8 mouse cellular contexts compared by ENCODE assay signal in genomic region chr5:3341111-3341911, GRCm38 (mm10). TPM values are rescaled to one million over a fixed set of nuclear protein-coding genes. Genes with fewer than 3 reads are reported as not detected.
DNase-seq lines count a peak whose midpoint lies in the region; ATAC-seq and TF ChIP-seq lines count a peak whose summit lies in the region.

Gene Cdk6 (plus strand): TSS chr5:3341485.

- H3K4me3 ChIP-seq in CH12.LX (replicated peaks in 1 of 3; ENCODE audit: low read depth in 2 of 3, low read length in 2 of 3, poor library complexity in 1 of 3): peak within 1 kb of the TSS; percentile 59 to 100 (median 71)
- peak within 1 kb of the TSS; percentile 56 for H3K4me3 ChIP-seq in forebrain, embryonic 14.5 days (ENCODE audit: low read depth, low read length)
- H3K4me3 ChIP-seq in lung, postnatal 0 days (ENCODE audit: low read depth, low read length): peak within 1 kb of the TSS; percentile 75

- peak within 1 kb of the TSS; percentile 64 for H3K4me2 ChIP-seq in CH12.LX (ENCODE audit: insufficient read depth, low read depth, poor library complexity, severe bottlenecking)
- peak within 1 kb of the TSS; percentile 96 for H3K4me2 ChIP-seq in forebrain, embryonic 14.5 days (ENCODE audit: low read length)
- H3K4me2 ChIP-seq in lung, postnatal 0 days (replicated peaks; ENCODE audit: low read depth, low read length): peak within 1 kb of the TSS; percentile 98

- H3K27ac ChIP-seq in CH12.LX (ENCODE audit: insufficient read depth, low read depth): peak within 1 kb of the TSS; percentile 97
- H3K27ac ChIP-seq in forebrain, embryonic 14.5 days (ENCODE audit: low read depth, low read length): peak within 1 kb of the TSS; percentile 48; the same call in 1 of the 2 replicates
- H3K27ac ChIP-seq in lung, postnatal 0 days (ENCODE audit: low read length): peak within 1 kb of the TSS; percentile 79

- H3K9ac ChIP-seq in CH12.LX (ENCODE audit: insufficient read depth, low read depth): peak within 1 kb of the TSS; percentile 95
- peak within 1 kb of the TSS; percentile 69 for H3K9ac ChIP-seq in forebrain, embryonic 14.5 days (ENCODE audit: low read length)
- peak within 1 kb of the TSS; percentile 76 for H3K9ac ChIP-seq in lung, postnatal 0 days (replicated peaks; ENCODE audit: low read depth)

- ATAC-seq in forebrain, embryonic 14.5 days: peak; percentile 21
- ATAC-seq in lung, postnatal 0 days: peak; percentile 22

- H3K9me3 ChIP-seq in CH12.LX (replicated peaks; ENCODE audit: low read length): no peaks in the 10 kb centered on the region
- H3K9me3 ChIP-seq in forebrain, embryonic 14.5 days (replicated peaks; ENCODE audit: control insufficient read depth, low read length): no peaks in the 10 kb centered on the region
- H3K9me3 ChIP-seq in lung, postnatal 0 days (ENCODE audit: low read length): no peaks in the 10 kb centered on the region

- no peaks in the 10 kb centered on the region for H3K36me3 ChIP-seq in CH12.LX (replicated peaks in 1 of 2; ENCODE audit: control insufficient read depth in 1 of 2, insufficient read depth in 1 of 2, low read length in 1 of 2)
- no peaks in the 10 kb centered on the region for H3K36me3 ChIP-seq in forebrain, embryonic 14.5 days (ENCODE audit: control insufficient read depth, insufficient read depth, low read length)
- H3K36me3 ChIP-seq in lung, postnatal 0 days (ENCODE audit: insufficient read depth, low read length): no peaks in the 10 kb centered on the region

- dilution Hi-C loops in CH12.LX (cut with MboI; ENCODE audit: extremely low pct_ligation_motif_present, extremely low pct_unique_long_range_greater_than_20kb, low sequenced_read_pairs): no loop called here

- intact Hi-C loops in heart, postnatal 25 days (cut with DNase I): loop anchor here (5.0 to 10.0 kb wide), 3 partner anchors 41 to 189 kb away; no protein-coding TSS in a partner anchor

- H3K27me3 ChIP-seq in CH12.LX (replicated peaks): no peaks in the 10 kb centered on the region
- no peaks in the 10 kb centered on the region for H3K27me3 ChIP-seq in forebrain, embryonic 14.5 days (replicated peaks; ENCODE audit: control insufficient read depth, insufficient read depth, low read length)
- H3K27me3 ChIP-seq in lung, postnatal 0 days (replicated peaks; ENCODE audit: insufficient read depth, low read length): no peaks in the 10 kb centered on the region

- TF ChIP-seq POLR2A in CH12.LX (IDR thresholded peaks at IDR 0.05; ENCODE audit: low read depth, low read length): no peak

- in situ Hi-C loops in CH12.LX (cut with MboI; ENCODE audit: low pct_ligation_motif_present, low pct_unique_long_range_greater_than_20kb, low sequenced_read_pairs): loop anchor here (10.0 kb wide), 1 partner anchor 153 kb away; no protein-coding TSS in a partner anchor

- no peak for TF ChIP-seq CTCF in CH12.LX (conservative IDR thresholded peaks at IDR 0.05 in 1 of 2, IDR thresholded peaks at IDR 0.05 in 1 of 2; ENCODE audit: low read depth in 2 of 2, low read length in 2 of 2)
- TF ChIP-seq CTCF in lung, postnatal 0 days (IDR thresholded peaks at IDR 0.05): no peak

- no peaks in the 10 kb centered on the region for H3K4me1 ChIP-seq in CH12.LX (ENCODE audit: control insufficient read depth in 1 of 2, insufficient read depth in 2 of 2)
- H3K4me1 ChIP-seq in forebrain, embryonic 14.5 days (ENCODE audit: control insufficient read depth, insufficient read depth, low read length): peaks cover 5% of the 10 kb centered on the region; the same call in 1 of the 2 replicates
- H3K4me1 ChIP-seq in lung, postnatal 0 days (ENCODE audit: insufficient read depth, low read depth, low read length): no peaks in the 10 kb centered on the region

- H3K79me2 ChIP-seq in CH12.LX (replicated peaks; ENCODE audit: control insufficient read depth, extremely low read depth, insufficient read depth, poor library complexity, severe bottlenecking): peaks cover 29% of the 10 kb centered on the region

- WGBS in forebrain, embryonic 14.5 days: under 1% methylated on average over 53 of the region's 59 CpGs
- under 1% methylated on average over 54 of the region's 59 CpGs for WGBS in lung, postnatal 0 days

- peak; percentile 33 for DNase-seq in CH12.LX (ENCODE audit: extremely low read depth)
- DNase-seq in brain, adult 2 months (ENCODE audit: low read depth, low spot score): peak; percentile 13
- DNase-seq in forebrain, embryonic 14.5 days (ENCODE audit: low spot score): peak; percentile 51
- DNase-seq in heart, postnatal 25 days (ENCODE audit: low spot score): peak; percentile 33
- peak; percentile 1 to 15 for DNase-seq in layer of hippocampus, adult 18-20 months (ENCODE audit: low spot score in 2 of 2)
- DNase-seq in lung, postnatal 0 days (ENCODE audit: low spot score): peak; percentile 60
- DNase-seq in ovary, adult 18-20 months (ENCODE audit: low spot score): peak; percentile 30
- DNase-seq in thymus, postnatal 36 days: peak; percentile 81

- TF ChIP-seq RAD21 in CH12.LX (IDR thresholded peaks at IDR 0.05; ENCODE audit: low read depth, low read length): no peak

- no peak for TF ChIP-seq EP300 in CH12.LX (IDR thresholded peaks at IDR 0.05; ENCODE audit: low read length)
- TF ChIP-seq EP300 in lung, postnatal 0 days (IDR thresholded peaks at IDR 0.05): no peak

TF ChIP-seq in CH12.LX, 34 proteins besides CTCF, POLR2A, EP300 and RAD21:
- TF ChIP-seq KAT2A (IDR thresholded peaks at IDR 0.05; ENCODE audit: insufficient replicate concordance, low read length) (no peak), NELFE (IDR thresholded peaks at IDR 0.05; ENCODE audit: low read depth, low read length) (no peak), UBTF (IDR thresholded peaks at IDR 0.05; ENCODE audit: low read depth, low read length) (peak; percentile 92), CHD2 (IDR thresholded peaks at IDR 0.05; ENCODE audit: low read length) (peak; percentile 12; the same call in 1 of the 2 replicates), GABPA (IDR thresholded peaks at IDR 0.05; ENCODE audit: insufficient replicate concordance, low read depth, low read length) (no peak), MXI1 (IDR thresholded peaks at IDR 0.05; ENCODE audit: low read depth, low read length) (peak; percentile 84; the same call in 1 of the 2 replicates), SIN3A (IDR thresholded peaks at IDR 0.05; ENCODE audit: low read length) (no peak), TBP (conservative IDR thresholded peaks at IDR 0.05; ENCODE audit: low read depth, low read length) (no peak), MAZ (IDR thresholded peaks at IDR 0.05; ENCODE audit: low read depth, low read length) (no peak), MAX (IDR thresholded peaks at IDR 0.05; ENCODE audit: low read length) (peak; percentile 57; the same call in 1 of the 2 replicates), CHD1 (IDR thresholded peaks at IDR 0.05; ENCODE audit: low read depth, low read length) (no peak), RCOR1 (conservative IDR thresholded peaks at IDR 0.05; ENCODE audit: low read depth, low read length) (no peak), MAFK (IDR thresholded peaks at IDR 0.05; ENCODE audit: insufficient replicate concordance, low read length) (no peak), E2F4 (IDR thresholded peaks at IDR 0.05; ENCODE audit: insufficient replicate concordance, low read depth, low read length) (no peak), JUND (conservative IDR thresholded peaks at IDR 0.05; ENCODE audit: low read depth, low read length) (no peak), USF2 (conservative IDR thresholded peaks at IDR 0.05; ENCODE audit: low read depth, low read length) (no peak), ZKSCAN1 (IDR thresholded peaks at IDR 0.05; ENCODE audit: borderline replicate concordance, low read depth, low read length) (no peak), MEF2A (IDR thresholded peaks at IDR 0.05; ENCODE audit: borderline replicate concordance, low read depth, low read length) (no peak), HCFC1 (IDR thresholded peaks at IDR 0.05; ENCODE audit: low read depth, low read length) (no peak), NRF1 (IDR thresholded peaks at IDR 0.05; ENCODE audit: low read depth, low read length) (no peak), ZNF384 (IDR thresholded peaks at IDR 0.05; ENCODE audit: low read depth, low read length) (no peak), PAX5 (IDR thresholded peaks at IDR 0.05; ENCODE audit: low read length) (no peak), ZMIZ1 (IDR thresholded peaks at IDR 0.05; ENCODE audit: low read depth, low read length) (no peak; the same call in 1 of the 2 replicates), POLR2AphosphoS2 (IDR thresholded peaks at IDR 0.05; ENCODE audit: low read depth, low read length) (no peak), TCF12 (IDR thresholded peaks at IDR 0.05; ENCODE audit: low read depth, low read length) (0 out of 2 replicates have a peak, but pooled peaks have one; percentile 23), IRF4 (IDR thresholded peaks at IDR 0.05; ENCODE audit: low read depth, low read length) (no peak), MYC (IDR thresholded peaks at IDR 0.05; ENCODE audit: low read depth, low read length) (0 out of 2 replicates have a peak, but pooled peaks have one; percentile 18), JUN (IDR thresholded peaks at IDR 0.05; ENCODE audit: insufficient read depth, low read depth, low read length) (no peak), ZC3H11A (IDR thresholded peaks at IDR 0.05; ENCODE audit: low read depth, low read length) (no peak), USF1 (IDR thresholded peaks at IDR 0.05; ENCODE audit: low read depth, low read length) (no peak), ETS1 (conservative IDR thresholded peaks at IDR 0.05; ENCODE audit: low read depth, low read length) (no peak), SMC3 (IDR thresholded peaks at IDR 0.05; ENCODE audit: low read depth, low read length) (no peak; the same call in 1 of the 2 replicates), ELF1 (IDR thresholded peaks at IDR 0.05; ENCODE audit: low read depth, low read length) (no peak), BHLHE40 (IDR thresholded peaks at IDR 0.05; ENCODE audit: low read depth, low read length) (peak; percentile 74)
TF ChIP-seq in CH12.LX: peak in this region for 7.

RNA-seq across cellular contexts. Expression of gene Cdk6, which starts in this region (rescaled TPM):
- total RNA-seq in CH12.LX (2012; rRNA removed) (141 and 171 TPM in 2 replicates), CH12.LX (2014; rRNA removed) (34.7 and 40.4 TPM in 2 replicates)
- polyA plus RNA-seq in CH12.LX (2012; ENCODE audit: insufficient read length, low read depth): 45.2 and 50.8 TPM in 2 replicates
- 17.2 and 23.5 TPM in 2 replicates for polyA plus RNA-seq in forebrain, embryonic 14.5 days (2014; fragmentation: Nextera tagmentation; extraction: Ambion mirVana)
- total RNA-seq in heart, postnatal 25 days (2021): 10 to 100 TPM; 12.1 to 15.2 TPM
- total RNA-seq in layer of hippocampus, adult 18-20 months (2021): 1 to 10 TPM; 1.9 to 4.7 TPM
- polyA plus RNA-seq in lung, postnatal 0 days (2015; fragmentation: Nextera tagmentation; extraction: Ambion mirVana): 19.7 and 27.7 TPM in 2 replicates

Comparison
In these comparisons a context has a peak if more than half of its experiments do, and no peak if none do; other contexts are left out.
1. Peak in every context shown above with its lines: DNase-seq, ATAC-seq, H3K4me3 ChIP-seq and H3K27ac ChIP-seq.
2. DNase-seq: peak in every context shown above with its lines; median percentile 81 in thymus, postnatal 36 days; 60 in lung, postnatal 0 days; 51 in forebrain, embryonic 14.5 days; 33 in CH12.LX; 33 in heart, postnatal 25 days; 30 in ovary, adult 18-20 months; 13 in brain, adult 2 months; 8 in layer of hippocampus, adult 18-20 months.